Mouse (Mus musculus) cerebellum, adult (tissue): ENCODE data around the gene Tpcn2.

ENCODE experiments used
- ATAC-seq: cut with Nextera tagmentation; 2 replicates; pipeline ENCODE4 v1.9.2; 2017; ENCODE audit warnings: mild to moderate bottlenecking, moderate library complexity, mixed read lengths; ENCODE audit not compliant: insufficient number of reproducible peaks, low FRiP score, low TSS enrichment

The Tpcn2 gene

DNA sequence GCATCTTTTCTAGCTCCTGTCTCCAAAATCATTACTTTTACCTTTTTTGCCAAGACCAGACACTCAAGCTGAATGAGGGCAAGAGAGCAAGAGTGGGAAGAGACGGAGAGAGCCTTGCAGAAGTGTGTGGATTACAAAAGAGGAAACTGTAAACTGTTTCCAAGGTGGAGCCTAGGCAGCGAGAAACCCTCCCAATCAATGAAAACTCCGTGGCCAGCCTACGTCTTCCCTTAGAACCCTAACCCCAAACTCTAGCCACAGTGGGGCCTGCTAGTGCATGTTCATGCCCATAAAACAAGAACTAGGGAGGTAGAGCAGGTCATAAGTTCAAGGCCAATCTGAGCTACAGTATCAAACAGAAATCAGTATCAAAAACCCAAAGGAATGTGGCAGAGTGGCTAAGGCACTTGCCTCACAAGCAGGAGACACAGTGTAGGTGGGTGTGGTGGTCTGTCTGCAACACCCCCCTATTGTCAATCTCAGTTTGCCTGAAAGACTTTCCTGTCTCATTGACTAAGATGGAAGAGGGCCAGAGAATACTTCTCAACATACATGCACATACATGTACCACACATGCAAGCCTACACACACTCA, 73.2 kb downstream of the Tpcn2 start:
- ATAC-seq: no peak

DNA sequence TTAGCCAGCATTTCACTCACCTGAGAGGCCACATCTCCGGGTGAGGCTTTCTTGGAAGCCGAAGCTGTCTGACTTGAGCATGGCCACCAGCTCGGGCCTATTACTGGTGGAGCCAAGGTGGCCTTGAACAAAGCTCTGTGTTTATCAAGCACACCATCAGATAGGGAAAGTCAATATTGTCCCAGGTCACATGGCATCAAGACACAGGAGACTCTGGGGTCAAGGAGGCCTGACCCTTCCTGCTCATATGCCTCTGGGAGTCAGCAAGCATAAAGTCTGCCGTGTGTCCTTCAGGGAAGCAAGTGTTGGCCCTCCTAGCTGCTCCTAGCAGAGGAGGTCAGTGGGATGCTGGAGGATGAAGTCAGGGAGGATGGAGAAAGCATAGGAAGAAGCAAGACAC, 75.8 kb downstream of the Tpcn2 start, which contains the start of gene 1810010D01Rik:
Gene 1810010D01Rik, minus strand, starts transcription at position 114 of the 400 bp plus-strand sequence.
- ATAC-seq: no peak

DNA sequence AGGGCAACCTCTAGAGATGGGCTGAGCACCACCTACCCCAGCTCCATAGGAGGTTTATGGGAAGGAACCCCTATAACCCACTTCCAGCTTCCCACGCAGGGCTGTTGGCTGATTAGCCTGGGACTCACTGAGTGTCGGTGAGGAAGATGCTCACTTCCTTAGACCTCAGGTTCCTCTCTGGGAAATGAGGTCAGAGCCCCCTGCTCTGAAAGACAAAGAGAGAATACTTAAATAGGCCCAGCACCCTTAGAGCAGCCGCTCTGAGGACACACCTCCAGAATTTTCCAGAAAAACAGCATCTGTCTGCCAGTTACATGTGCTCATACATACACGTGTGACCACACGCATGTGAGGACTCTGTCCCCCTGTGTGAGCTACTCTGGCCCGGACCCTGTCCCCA, 77.0 kb downstream of the Tpcn2 start:
- no peak for ATAC-seq

DNA sequence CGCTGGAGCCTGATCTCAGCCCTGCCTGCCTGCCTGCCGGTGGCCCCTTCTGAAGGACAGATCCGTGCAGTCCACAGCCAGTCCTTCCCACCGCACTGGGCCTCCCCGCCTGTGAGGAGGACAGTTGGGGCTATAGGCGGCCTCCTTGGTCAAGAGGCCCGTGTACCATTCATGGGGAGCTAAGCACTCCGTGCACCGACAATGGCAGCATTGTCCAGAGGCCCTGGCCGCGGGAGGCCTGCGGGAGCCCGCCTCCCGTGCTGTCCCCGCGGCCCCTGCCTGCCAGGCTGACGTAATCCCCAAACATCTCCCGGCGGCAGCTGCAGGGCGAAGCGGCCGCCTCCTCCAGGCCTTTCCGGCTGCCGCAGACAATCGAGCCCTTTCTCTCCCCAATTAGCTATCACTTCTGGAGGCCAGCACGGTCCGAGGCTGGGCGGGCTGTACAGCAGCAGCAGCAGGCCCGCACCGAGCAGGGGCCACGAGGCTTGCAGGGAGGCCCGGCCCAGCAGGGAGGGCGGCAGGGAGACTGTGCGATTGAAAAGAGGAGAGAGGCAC, 77.7 kb downstream of the Tpcn2 start:
- ATAC-seq: peak; percentile 81; the same call in 1 of the 2 replicates

DNA sequence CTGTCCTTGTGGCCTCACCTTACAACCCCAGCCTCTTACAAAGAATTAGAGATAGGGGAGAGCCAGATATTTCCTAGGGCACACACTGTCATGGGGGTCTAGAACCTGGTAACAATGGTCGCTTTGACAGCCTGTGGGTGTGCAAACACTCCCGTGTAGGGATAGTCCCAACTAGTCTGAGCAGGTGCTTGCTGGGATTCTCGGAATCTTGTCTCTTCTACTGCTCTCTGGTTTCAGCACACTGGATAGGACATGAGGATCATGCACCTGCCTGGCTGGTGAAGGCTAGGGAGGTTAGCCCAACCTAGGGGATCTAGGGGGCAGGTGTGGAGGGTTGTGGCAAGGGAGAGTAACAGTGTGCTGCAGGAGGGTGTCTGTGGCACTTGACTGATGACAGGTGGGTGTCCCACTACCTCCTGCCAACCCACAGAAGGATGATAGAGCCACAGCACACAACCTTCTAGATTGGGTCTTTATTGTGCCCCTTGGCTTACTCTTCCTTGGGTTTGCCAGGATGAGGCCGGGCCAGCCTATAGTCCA, 78.4 kb downstream of the Tpcn2 start:
- ATAC-seq: no peak

DNA sequence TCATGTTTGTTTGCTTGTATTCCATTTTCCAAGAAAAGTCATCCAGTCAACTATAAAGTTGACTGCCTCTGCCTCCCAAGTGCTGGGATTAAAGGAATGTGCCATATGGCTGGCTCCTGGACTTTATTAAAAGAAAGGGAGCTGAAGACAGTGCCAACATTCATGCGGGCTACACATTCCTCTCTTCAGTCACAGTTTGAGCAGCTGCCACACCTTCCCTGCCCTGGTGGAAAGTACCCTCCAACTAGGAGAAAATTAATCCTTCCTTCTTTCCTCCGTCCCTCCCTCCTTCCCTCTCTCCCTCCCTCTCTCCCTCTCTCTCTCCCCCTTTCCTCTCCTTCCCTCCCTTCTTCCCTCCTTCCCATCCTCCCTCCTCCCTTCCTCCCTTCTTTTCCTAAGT, 84.1 kb downstream of the Tpcn2 start:
- no peak for ATAC-seq

DNA sequence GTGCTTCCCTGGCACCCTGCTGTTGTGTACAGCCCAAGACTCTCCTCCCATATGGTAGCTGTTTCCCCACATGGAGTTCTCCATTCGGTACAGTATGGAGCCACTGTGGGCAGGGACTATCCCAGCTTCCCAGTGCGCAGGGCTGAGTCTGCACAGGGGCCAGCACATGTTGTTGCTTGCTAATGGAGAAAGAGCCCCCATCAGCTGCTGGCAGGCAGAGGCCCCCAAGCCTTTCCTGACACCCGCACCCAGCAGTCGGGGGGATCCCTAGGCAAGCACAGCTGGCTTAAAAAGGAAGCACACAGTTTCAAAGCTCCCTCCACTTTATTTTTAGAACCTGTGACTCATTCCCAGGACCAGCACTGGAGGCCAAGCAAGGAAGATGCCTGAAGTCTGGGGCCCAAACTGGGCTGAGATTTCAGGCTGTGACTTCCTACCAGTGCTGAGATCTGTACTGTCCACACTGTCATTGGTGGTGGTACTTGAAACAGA, 85.5 kb downstream of the Tpcn2 start:
- ATAC-seq: no peak

DNA sequence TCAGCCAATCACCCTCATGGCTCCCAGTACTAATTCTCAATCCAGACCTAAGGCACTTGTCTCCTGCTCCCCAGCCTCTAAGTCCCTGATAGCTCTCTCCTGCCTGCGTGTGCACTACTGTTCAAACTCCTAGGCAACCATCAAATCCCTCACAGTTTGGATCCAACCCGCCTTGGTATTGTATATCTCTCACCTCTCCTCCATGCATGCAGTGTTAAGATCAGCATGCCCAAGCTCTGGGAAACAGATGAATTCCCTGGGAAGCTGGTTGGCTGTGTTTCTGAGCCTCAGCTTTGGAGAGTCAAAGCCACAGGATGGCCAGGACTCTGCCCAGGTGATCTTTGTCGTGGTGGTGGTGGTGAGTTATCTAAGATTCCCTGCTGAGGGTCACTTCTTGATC, 86.1 kb downstream of the Tpcn2 start:
- no peak for ATAC-seq

DNA sequence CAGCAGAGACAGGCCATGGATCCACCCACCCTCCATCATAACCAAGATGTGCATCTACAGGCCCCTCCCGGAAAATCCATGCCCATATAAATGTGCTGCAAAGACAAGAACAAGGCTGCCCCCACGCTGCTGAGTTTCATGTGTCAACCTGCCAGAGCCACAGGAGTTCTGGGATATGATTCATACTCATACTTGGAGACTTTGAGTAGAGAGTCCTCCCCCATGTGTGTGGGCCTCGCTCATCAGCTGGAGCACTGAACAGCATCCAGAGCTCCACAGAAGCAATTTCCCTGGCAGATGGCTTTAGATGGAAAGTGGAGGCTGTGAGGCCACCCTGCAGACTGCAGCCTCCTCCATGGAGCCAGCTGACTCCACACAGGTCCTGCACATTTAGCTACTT, 86.8 kb downstream of the Tpcn2 start:
- ATAC-seq: 0 out of 2 replicates have a peak, but pooled peaks have one; percentile 32

DNA sequence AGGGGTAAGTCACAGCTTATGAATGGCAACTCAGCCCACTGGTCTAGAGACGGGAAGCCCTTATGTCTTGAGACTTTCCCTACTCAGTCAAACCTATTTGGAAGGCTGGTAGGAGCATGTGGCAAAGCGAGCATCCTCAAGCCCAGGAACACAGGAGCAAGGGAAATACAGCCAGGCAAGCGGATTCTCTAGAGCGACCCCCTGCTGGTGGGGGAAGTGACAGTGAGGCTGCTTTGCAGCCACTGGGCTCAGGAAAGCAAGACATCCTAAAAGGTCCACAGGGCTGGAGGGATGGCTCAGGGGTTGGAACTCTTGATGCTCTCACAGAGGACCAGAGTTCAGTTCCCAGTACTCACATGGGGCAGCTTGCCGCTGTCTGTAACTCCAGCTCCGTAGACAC, 87.5 kb downstream of the Tpcn2 start:
- ATAC-seq: no peak

DNA sequence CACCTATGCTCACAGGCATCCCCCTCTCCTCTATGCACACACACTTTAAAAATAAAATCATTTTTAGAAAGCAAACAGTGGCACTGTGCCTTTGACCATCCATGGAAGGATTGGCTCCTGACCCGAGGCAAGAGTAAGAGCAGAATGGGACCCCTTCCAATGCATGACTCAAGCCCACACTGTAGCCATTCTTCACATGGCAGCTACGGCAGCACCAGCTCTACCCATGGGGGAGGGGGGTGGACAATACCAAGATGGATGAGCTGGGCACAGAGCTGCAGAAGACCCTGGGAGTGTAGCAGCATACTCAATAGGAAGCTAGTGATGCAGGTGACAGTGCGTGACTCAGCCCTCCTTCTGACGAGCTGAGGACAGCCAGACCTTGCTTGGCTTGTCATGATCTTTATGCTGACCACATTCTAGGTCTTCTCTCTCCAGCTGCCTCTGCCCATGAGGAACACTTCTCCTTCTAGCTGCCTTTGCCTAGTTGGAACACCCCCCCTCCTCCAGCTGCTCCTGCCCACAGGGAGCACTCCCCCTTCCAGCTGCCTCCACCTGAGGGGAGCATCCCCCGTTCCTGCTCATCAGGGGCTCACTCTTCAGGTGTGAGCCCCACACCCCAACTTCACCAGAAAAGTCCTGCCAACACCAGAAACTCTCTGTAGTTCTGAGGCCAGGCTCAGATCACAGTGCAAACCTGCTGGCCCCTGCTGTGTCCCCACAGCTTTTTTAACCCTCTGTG, 88.5 kb downstream of the Tpcn2 start:
- no peak for ATAC-seq

DNA sequence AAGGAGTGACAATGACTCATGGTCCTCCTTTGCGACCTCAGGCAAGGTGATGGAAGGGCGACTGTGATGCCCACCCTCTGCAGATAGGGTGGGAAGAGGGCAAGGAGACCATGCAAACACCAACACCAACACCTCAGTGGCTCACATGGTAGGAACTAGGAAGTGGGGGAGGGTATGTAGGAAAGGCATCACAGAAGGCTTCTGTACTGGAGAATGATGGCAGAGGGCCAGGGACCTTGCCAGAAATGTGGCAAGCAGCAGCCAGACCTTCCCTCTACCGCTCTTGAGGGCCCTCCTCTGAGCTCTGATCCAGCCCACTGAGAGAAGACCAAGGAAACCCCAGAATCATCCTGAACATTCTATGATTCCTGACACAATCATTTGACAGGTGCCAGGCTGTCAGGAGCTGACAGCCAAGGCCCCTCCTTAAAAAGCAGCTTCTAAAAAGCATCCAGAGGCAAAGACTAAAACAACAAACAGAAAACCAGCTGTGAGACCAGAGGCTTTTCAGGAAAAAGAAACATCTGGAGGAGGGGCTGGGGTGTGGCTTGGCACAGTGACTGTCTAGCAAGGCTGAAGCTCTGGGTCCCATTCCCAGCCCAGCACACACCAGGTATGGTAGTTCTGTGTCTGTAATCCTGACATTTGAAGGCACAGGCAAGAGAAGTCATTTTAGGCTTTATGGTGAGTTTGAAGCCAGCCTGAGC, 89.2 kb downstream of the Tpcn2 start:
- ATAC-seq: no peak

DNA sequence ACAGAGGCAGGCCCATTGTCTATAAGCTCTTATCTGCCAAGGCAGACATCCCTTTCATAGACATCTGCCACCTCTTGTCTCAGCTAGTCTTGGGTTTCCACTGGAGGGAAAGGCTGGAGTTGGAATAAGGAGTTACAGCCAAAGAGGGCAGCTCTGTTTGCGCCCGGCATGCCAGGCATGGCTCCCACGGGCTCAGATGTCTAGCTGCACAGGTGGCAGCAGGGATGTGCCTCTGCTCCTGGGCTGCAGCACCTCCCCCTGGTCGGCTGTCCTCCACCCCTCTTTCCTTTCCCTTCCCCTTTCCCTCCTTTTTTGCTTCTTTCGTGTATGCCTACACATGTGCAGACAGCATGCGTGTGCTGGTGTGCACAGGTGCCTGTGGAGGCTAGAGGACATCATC, 91.0 kb downstream of the Tpcn2 start:
- ATAC-seq: no peak

DNA sequence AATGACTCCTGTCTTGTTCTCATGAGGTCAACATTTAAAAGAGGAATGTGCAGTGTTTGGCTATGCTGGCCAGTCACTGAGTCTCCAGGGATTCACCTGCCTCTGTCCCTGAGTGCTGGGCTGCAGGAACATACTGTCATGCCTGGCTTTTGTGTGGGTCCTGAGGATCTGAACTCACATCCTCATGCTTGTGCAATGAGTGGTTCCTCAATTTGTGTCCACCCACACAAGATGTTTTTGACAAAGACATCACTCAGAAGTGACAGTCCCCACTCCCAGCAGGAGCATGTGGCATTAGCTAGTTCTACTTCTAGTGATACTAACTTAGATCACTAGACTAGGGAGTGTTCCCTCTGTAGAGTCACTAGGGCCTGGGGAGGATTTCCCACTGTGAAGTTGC, 93.3 kb downstream of the Tpcn2 start:
- ATAC-seq: no peak

DNA sequence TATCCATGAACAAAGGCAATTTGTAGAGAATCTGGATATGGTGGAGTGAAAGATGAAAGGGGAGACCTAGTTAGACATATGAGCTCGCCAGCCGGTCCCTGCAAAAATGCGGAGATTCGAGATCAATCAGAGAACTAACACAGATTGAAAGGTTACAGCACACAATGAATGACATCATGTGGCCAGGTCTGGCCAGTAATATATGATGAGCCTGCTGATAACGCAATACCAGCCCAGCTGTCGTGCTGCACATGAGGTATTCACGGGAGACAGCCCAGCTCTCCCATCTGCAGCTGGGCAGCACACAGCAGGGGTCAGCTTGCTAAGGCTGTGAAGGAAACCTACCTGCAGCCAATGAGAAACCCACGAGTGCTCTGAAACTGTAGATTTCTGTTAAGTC, 94.5 kb downstream of the Tpcn2 start:
- no peak for ATAC-seq

DNA sequence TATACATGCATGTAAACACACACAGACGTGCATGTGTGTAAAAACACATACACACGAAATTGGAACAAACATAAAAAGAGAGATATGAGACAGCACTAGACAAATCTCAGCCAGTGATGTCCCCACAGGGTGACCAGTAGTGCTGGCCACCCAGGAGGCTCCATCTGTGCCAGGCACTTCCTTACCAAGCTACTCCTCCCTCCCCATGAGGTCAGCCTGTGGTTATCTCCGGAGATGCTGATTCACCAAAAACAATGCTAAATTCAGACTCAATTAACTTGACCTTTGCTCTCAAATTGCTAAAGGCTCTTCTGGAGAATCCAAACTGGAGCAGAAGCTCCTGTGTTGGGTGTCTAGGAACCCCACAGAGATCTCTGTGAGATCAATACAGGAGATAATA, 96.0 kb downstream of the Tpcn2 start:
- no peak for ATAC-seq

DNA sequence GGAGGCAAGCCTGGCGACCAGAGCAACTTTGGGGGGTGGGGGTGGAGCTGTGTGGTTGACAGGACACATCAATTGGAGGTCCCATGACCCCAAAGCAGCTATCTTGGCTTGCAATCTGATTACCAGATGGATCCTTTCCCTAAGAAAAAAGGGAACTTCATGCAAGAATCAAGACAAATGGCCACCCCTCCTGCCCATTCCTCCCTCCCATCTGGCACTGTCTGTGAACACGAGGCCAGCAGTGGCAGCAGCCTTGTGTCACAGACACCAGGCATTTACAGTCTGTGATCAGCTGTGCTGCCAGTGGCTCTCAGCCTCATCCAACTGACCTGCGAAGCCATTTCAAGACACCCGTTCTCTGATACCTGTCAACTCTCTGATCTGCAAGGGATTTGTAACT, 101.4 kb downstream of the Tpcn2 start:
- no peak for ATAC-seq

DNA sequence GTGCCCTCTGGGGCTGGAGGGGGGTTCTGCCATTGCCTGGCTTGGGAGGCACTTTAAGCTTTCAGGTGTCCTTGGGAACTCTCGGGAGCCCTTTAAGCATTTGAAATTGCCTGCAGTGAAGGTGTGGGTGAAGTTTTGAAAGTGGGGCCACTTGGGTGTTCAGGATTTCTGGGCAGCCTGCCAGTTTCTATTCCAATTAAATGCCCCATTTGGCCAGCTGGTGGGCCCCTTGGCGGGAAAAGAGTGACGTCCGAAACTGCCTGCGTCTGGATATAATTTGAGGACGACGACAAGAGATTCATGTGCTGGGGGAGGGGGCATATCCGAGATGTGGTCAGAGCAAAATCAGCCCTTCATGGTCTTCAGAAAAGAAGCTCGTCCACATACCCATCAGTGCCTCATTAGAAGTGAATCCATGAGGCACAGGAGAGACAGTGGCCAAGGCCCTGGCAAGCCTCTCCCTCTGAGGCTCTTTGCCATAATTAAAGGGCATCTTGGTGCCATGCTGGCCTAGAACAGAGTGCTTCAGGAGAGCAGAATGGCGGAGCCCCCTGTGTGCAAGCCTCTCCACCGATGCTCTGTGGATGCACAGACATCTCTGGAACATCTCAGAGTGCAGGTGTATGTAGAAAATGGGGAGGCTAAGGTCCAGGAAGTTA, 102.3 kb downstream of the Tpcn2 start:
- no peak for ATAC-seq

DNA sequence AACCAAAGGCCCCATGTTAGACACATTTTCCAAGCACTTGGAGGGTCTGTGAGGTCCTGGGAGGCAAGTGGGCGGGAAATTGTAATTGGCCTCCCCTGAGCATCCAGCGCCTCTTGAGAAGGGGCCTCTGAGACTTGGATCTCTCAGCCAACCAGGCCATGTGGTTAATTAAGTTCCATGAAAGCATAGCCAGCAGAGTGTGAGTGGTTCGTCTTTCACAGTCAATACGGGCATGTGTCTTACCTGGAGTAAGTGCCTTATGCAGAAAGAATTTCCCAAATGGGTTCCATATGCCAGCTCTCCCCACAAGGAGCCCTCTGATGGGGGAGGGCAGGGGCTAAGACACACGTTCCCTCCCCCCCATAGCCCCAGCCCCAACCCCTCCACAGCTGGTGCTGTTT, 104.1 kb downstream of the Tpcn2 start:
- ATAC-seq: no peak
